Mouse (Mus musculus) CH12.LX (cell line): ENCODE measurements around the gene Nhej1. TPM values are rescaled to one million over a fixed set of nuclear protein-coding genes. Genes with fewer than 3 reads are reported as not detected.

Experiments
- DNase-seq: peaks from one replicate; pipeline ENCODE4 v3.0.0-alpha.2; 2013; ENCODE audit errors: extremely low read depth
- H3K27ac ChIP-seq: 2 replicates; pipeline ENCODE4 v1.5.1; 2012; ENCODE audit warnings: low read depth, mild to moderate bottlenecking, control low read depth, moderate library complexity; ENCODE audit not compliant: insufficient read depth
- H3K27me3 ChIP-seq: replicated peaks from 2 replicates; pipeline ENCODE3; 2012; ENCODE audit warnings: inconsistent platforms
- H3K36me3 ChIP-seq, 2 experiments: replicated peaks in 1 of 2; 2 replicates each; pipeline versions ENCODE3 to v1.6.1; 2012; ENCODE audit warnings: inconsistent platforms in 1 of 2, low read length in 1 of 2, mild to moderate bottlenecking in 1 of 2, mixed read lengths in 1 of 2, moderate library complexity in 1 of 2; ENCODE audit not compliant: control insufficient read depth in 1 of 2, insufficient read depth in 1 of 2
- H3K4me1 ChIP-seq, 2 experiments: 2 replicates each; pipeline ENCODE4 v1.6.1; 2012; ENCODE audit warnings: inconsistent platforms in 1 of 2, moderate library complexity in 1 of 2; ENCODE audit not compliant: insufficient read depth in 2 of 2, control insufficient read depth in 1 of 2
- H3K4me2 ChIP-seq: 2 replicates; pipeline ENCODE4 v1.6.1; 2012; ENCODE audit warnings: low read depth, mild to moderate bottlenecking, control low read depth; ENCODE audit not compliant: poor library complexity, insufficient read depth, severe bottlenecking
- H3K4me3 ChIP-seq, 3 experiments: fragments of 150-350 bp in 1 of 3; sonication (generic) in 1 of 3; replicated peaks in 1 of 3; 2 replicates each; pipeline versions ENCODE3 to v1.5.1; 2011 to 2012; ENCODE audit warnings: low read depth in 2 of 3, low read length in 2 of 3, mild to moderate bottlenecking in 2 of 3, moderate library complexity in 2 of 3, control low read depth in 1 of 3, improper control_type of control experiment in 1 of 3, inconsistent platforms in 1 of 3, mixed read lengths in 1 of 3; ENCODE audit not compliant: poor library complexity in 1 of 3
- H3K79me2 ChIP-seq: replicated peaks from 2 replicates; pipeline ENCODE4 v1.6.1; 2012; ENCODE audit warnings: mild to moderate bottlenecking, moderate library complexity; ENCODE audit not compliant: control insufficient read depth, poor library complexity, insufficient read depth, severe bottlenecking; ENCODE audit errors: extremely low read depth
- H3K9ac ChIP-seq: 2 replicates; pipeline ENCODE4 v1.6.1; 2012; ENCODE audit warnings: low read depth, mild to moderate bottlenecking, control low read depth, moderate library complexity; ENCODE audit not compliant: insufficient read depth
- H3K9me3 ChIP-seq: replicated peaks from 2 replicates; pipeline ENCODE3; 2012; ENCODE audit warnings: low read length, inconsistent platforms, mixed read lengths
- CHD1 ChIP-seq: IDR thresholded peaks from 2 replicates; pipeline ENCODE4 v1.6.1; 2012; ENCODE audit warnings: low read depth, low read length, improper control_type of control experiment, inconsistent platforms
- CTCF ChIP-seq, 2 experiments: IDR thresholded peaks in 1 of 2; conservative IDR thresholded peaks in 1 of 2; 2 replicates each; pipeline ENCODE4 v1.5.1; 2011 to 2012; ENCODE audit warnings: low read depth in 2 of 2, low read length in 2 of 2, improper control_type of control experiment in 1 of 2, inconsistent platforms in 1 of 2, mild to moderate bottlenecking in 1 of 2, moderate library complexity in 1 of 2
- IRF4 ChIP-seq: IDR thresholded peaks from 2 replicates; pipeline ENCODE4 v1.6.1; 2014; ENCODE audit warnings: low read depth, mild to moderate bottlenecking, inconsistent platforms, low read length, improper control_type of control experiment
- KAT2A ChIP-seq: IDR thresholded peaks from 2 replicates; pipeline ENCODE4 v1.6.1; 2012; ENCODE audit warnings: low read length, improper control_type of control experiment, inconsistent platforms; ENCODE audit not compliant: insufficient replicate concordance
- MAFK ChIP-seq: IDR thresholded peaks from 2 replicates; pipeline ENCODE4 v1.6.1; 2011; ENCODE audit warnings: low read length, improper control_type of control experiment; ENCODE audit not compliant: insufficient replicate concordance
- MAX ChIP-seq: IDR thresholded peaks from 2 replicates; pipeline ENCODE4 v1.6.1; 2011; ENCODE audit warnings: low read length, improper control_type of control experiment
- MEF2A ChIP-seq: IDR thresholded peaks from 2 replicates; pipeline ENCODE4 v1.6.1; 2014; ENCODE audit warnings: low read depth, mild to moderate bottlenecking, inconsistent platforms, low read length, improper control_type of control experiment, borderline replicate concordance
- MYC ChIP-seq: IDR thresholded peaks from 2 replicates; pipeline ENCODE4 v1.6.1; 2011; ENCODE audit warnings: low read depth, mild to moderate bottlenecking, improper control_type of control experiment, low read length
- NRF1 ChIP-seq: IDR thresholded peaks from 2 replicates; pipeline ENCODE4 v1.6.1; 2014; ENCODE audit warnings: low read depth, mild to moderate bottlenecking, inconsistent platforms, low read length, improper control_type of control experiment, moderate library complexity
- PAX5 ChIP-seq: IDR thresholded peaks from 2 replicates; pipeline ENCODE4 v1.6.1; 2012; ENCODE audit warnings: low read length, inconsistent platforms, mixed read lengths
- POLR2A ChIP-seq: IDR thresholded peaks from 2 replicates; pipeline ENCODE4 v1.6.1; 2011; ENCODE audit warnings: low read depth, mild to moderate bottlenecking, improper control_type of control experiment, low read length
- POLR2AphosphoS2 ChIP-seq: IDR thresholded peaks from 2 replicates; pipeline ENCODE4 v1.6.1; 2011; ENCODE audit warnings: low read depth, low read length, improper control_type of control experiment
- RCOR1 ChIP-seq: conservative IDR thresholded peaks from 2 replicates; pipeline ENCODE4 v1.6.1; 2012; ENCODE audit warnings: low read depth, mild to moderate bottlenecking, inconsistent platforms, low read length, improper control_type of control experiment
- TCF12 ChIP-seq: IDR thresholded peaks from 2 replicates; pipeline ENCODE4 v1.6.1; 2014; ENCODE audit warnings: low read depth, mild to moderate bottlenecking, inconsistent platforms, low read length, improper control_type of control experiment
- USF1 ChIP-seq: IDR thresholded peaks from 2 replicates; pipeline ENCODE4 v1.6.1; 2014; ENCODE audit warnings: low read depth, mild to moderate bottlenecking, inconsistent platforms, low read length, improper control_type of control experiment
- USF2 ChIP-seq: conservative IDR thresholded peaks from 2 replicates; pipeline ENCODE4 v1.6.1; 2011; ENCODE audit warnings: low read depth, low read length, improper control_type of control experiment
- ZC3H11A ChIP-seq: IDR thresholded peaks from 2 replicates; pipeline ENCODE4 v1.6.1; 2012; ENCODE audit warnings: low read depth, mild to moderate bottlenecking, inconsistent platforms, low read length, improper control_type of control experiment
- ZMIZ1 ChIP-seq: IDR thresholded peaks from 2 replicates; pipeline ENCODE4 v1.6.1; 2012; ENCODE audit warnings: low read depth, mild to moderate bottlenecking, inconsistent platforms, low read length, improper control_type of control experiment
- dilution Hi-C: fragments of 300-500 bp; cut with MboI; formaldehyde crosslinking; loops from 2 replicates; pipeline ENCODE4 v1.14.3; 2020; ENCODE audit warnings: low sequenced_read_pairs; ENCODE audit not compliant: extremely low pct_unique_long_range_greater_than_20kb, extremely low pct_ligation_motif_present
- in situ Hi-C: fragments of 300-500 bp; cut with MboI; formaldehyde crosslinking; loops from 3 replicates; pipeline ENCODE4 v1.14.3; 2019; ENCODE audit warnings: low sequenced_read_pairs, low pct_ligation_motif_present, low pct_unique_long_range_greater_than_20kb, mixed read lengths
- polyA plus RNA-seq: library from polyadenylated mRNA; unstranded; fragments of >175 nt; gene quantifications from 2 replicates; pipeline ENCODE4 v1.2.1, GENCODE M21; 2012; ENCODE audit warnings: low read depth; ENCODE audit not compliant: insufficient read length
- total RNA-seq, 2 experiments: library from RNA; depleted of rRNA; stranded (reverse); fragments of 300-350 nt in 1 of 2; fragments of >200 nt in 1 of 2; gene quantifications; 2 replicates each; pipeline ENCODE4 v1.2.3; 2012 to 2014

Nhej1 gene
- total and polyA plus RNA-seq, 3 experiments = 2.8 to 4.0 (median 3.7) TPM

- in situ Hi-C loops = no loop called here
- Histone ChIP-seq H3K4me3 (no peak within 1 kb of the TSS), H3K27ac (no peak within 1 kb of the TSS), H3K79me2 (no peaks in the 10 kb centered on the region), H3K9ac (no peak within 1 kb of the TSS), H3K27me3 (no peaks in the 10 kb centered on the region), H3K36me3 (peaks cover 23 to 34% of the 10 kb centered on the region in 2 experiments), H3K4me2 (no peak within 1 kb of the TSS), H3K9me3 (no peaks in the 10 kb centered on the region), H3K4me1 (no peaks in the 10 kb centered on the region)
- TF ChIP-seq ZMIZ1 = no peak
- no peak for TF ChIP-seq USF2
- TF ChIP-seq PAX5 = no peak
- TF ChIP-seq RCOR1 = no peak
- TF ChIP-seq IRF4 = no peak
- no peak for TF ChIP-seq POLR2A
- no peak for TF ChIP-seq TCF12
- TF ChIP-seq CTCF (conservative IDR thresholded peaks at IDR 0.05 in 1 of 2, IDR thresholded peaks at IDR 0.05 in 1 of 2; ENCODE audit: low read depth in 2 of 2, low read length in 2 of 2) = no peak
- TF ChIP-seq MEF2A = no peak
- no peak for TF ChIP-seq ZC3H11A
- TF ChIP-seq MAX = no peak
- dilution Hi-C loops = no loop called here
- no peak for DNase-seq
Measured at GRCm38 (mm10) chr1:75133421-75134207, 8.6 kb upstream of the Nhej1 start, which contains the start of gene Slc23a3. Slc23a3 (minus strand) TSS chr1:75133890.

GRCm38 (mm10) chr1:75128641-75129040 is 3.6 kb upstream of the Nhej1 start:
- TF ChIP-seq POLR2AphosphoS2 = no peak
- TF ChIP-seq MAFK = no peak
- no peak for TF ChIP-seq NRF1
- no peak for TF ChIP-seq USF2
- TF ChIP-seq CTCF (conservative IDR thresholded peaks at IDR 0.05 in 1 of 2, IDR thresholded peaks at IDR 0.05 in 1 of 2; ENCODE audit: low read depth in 2 of 2, low read length in 2 of 2) = no peak
- TF ChIP-seq PAX5 = no peak
- no peak for TF ChIP-seq MYC
- TF ChIP-seq MAX = no peak
- TF ChIP-seq CHD1 = no peak
- no peak for TF ChIP-seq POLR2A
- TF ChIP-seq TCF12 = no peak
- TF ChIP-seq USF1 = no peak
- no peak for TF ChIP-seq KAT2A
- Histone ChIP-seq H3K9me3 (no peaks in the 10 kb centered on the region), H3K79me2 (no peaks in the 10 kb centered on the region), H3K27me3 (no peaks in the 10 kb centered on the region), H3K36me3 (no peaks in the 10 kb centered on the region), H3K27ac (no peak overlapping the region), H3K4me1 (peaks cover 9 to 14% of the 10 kb centered on the region in 2 experiments), H3K4me3 (no peak overlapping the region), H3K4me2 (no peak overlapping the region), H3K9ac (no peak overlapping the region)
- in situ Hi-C loops (no loop called here), dilution Hi-C loops (no loop called here)
- DNase-seq = no peak
